Mouse (Mus musculus) erythroblast, embryonic 14.5 days (primary cell): ENCODE data around the gene Rnls. TPM values are rescaled to one million over a fixed set of nuclear protein-coding genes. Genes with fewer than 3 reads are reported as not detected.
A peak's percentile ranks its signal among the peaks of the same experiment; 100 is the strongest.

ENCODE experiments used
- H3K27me3 ChIP-seq: 2 replicates; pipeline ENCODE4 v1.6.1; 2012; ENCODE audit warnings: inconsistent platforms; ENCODE audit not compliant: control insufficient read depth
- H3K36me3 ChIP-seq: 2 replicates; pipeline ENCODE4 v1.6.1; 2012; ENCODE audit warnings: mild to moderate bottlenecking, inconsistent platforms; ENCODE audit not compliant: control insufficient read depth
- H3K4me1 ChIP-seq: 2 replicates; pipeline ENCODE4 v1.6.1; 2012; ENCODE audit warnings: inconsistent platforms; ENCODE audit not compliant: control insufficient read depth
- H3K4me3 ChIP-seq: replicated peaks from 2 replicates; pipeline ENCODE3; 2012; ENCODE audit warnings: moderate library complexity, mild to moderate bottlenecking, inconsistent platforms
- H3K9me3 ChIP-seq: 2 replicates; pipeline ENCODE4 v1.6.1; 2012; ENCODE audit warnings: low read length, inconsistent platforms, mixed read lengths; ENCODE audit not compliant: control insufficient read depth
- GATA1 ChIP-seq: IDR thresholded peaks from 2 replicates; pipeline ENCODE4 v1.6.1; 2012; ENCODE audit warnings: low read length, inconsistent platforms, mixed read lengths
- TAL1 ChIP-seq: IDR thresholded peaks from 3 replicates; pipeline ENCODE4 v1.6.1; 2012; ENCODE audit warnings: low read length, inconsistent platforms, mixed read lengths
- polyA plus RNA-seq: library from polyadenylated mRNA; stranded (reverse); fragments of >175 nt; gene quantifications from 2 replicates; pipeline ENCODE4 v1.2.3, GENCODE M21; 2012

Gene Rnls
- polyA plus RNA-seq, 1 experiment, result 0.03 TPM

DNA sequence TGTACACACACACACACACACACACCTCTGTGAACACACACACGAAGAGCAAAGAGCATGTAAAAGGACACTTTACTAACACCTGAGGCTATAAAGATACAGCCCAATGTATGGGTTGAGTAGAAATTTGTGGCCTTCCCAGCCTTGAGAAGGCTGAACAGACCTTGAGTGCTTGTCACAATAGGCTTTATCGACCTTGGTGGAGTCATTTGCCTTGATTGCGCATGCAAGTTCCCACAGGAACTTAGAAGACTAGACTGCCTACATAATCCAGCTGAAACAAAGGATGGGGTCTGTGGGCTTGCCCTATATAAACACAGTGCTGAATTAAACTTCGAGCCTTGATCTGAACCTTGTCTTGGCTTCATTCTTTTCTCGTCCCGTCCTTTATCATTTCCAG is 288.2 kb downstream of the Rnls start:
- no peak overlapping the region for H3K4me3 ChIP-seq
- TF ChIP-seq GATA1, result no peak
- no peak for TF ChIP-seq TAL1
- peaks cover 5% of the 10 kb centered on the region for H3K4me1 ChIP-seq

DNA sequence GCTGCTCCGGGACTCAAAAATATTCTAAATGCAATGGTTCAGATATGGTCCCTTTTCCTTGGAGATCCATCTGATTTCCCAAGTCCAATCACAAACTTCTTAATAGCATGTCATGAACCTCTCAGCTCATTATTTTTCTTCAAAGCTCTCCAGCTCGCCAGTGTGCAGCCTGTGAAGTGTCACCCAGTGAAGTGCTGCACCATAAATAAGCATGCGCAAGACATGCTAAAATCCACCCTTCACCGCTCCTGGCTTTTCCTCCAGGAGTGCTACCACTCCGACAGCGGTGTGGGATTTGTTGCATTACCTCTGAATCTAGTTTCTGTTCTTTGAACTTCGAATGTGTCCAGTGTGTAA is 289.3 kb downstream of the Rnls start:
- TF ChIP-seq TAL1, result no peak
- no peak for TF ChIP-seq GATA1
- no peaks in the 10 kb centered on the region for H3K9me3 ChIP-seq
- H3K4me1 ChIP-seq, result peaks cover 5% of the 10 kb centered on the region
- no peaks in the 10 kb centered on the region for H3K36me3 ChIP-seq
- no peaks in the 10 kb centered on the region for H3K27me3 ChIP-seq
- no peak overlapping the region for H3K4me3 ChIP-seq

More for the DNA sequence above, 288.2 kb downstream of the Rnls start:
- Histone ChIP-seq H3K9me3 (no peaks in the 10 kb centered on the region), H3K27me3 (no peaks in the 10 kb centered on the region), H3K36me3 (no peaks in the 10 kb centered on the region)

DNA sequence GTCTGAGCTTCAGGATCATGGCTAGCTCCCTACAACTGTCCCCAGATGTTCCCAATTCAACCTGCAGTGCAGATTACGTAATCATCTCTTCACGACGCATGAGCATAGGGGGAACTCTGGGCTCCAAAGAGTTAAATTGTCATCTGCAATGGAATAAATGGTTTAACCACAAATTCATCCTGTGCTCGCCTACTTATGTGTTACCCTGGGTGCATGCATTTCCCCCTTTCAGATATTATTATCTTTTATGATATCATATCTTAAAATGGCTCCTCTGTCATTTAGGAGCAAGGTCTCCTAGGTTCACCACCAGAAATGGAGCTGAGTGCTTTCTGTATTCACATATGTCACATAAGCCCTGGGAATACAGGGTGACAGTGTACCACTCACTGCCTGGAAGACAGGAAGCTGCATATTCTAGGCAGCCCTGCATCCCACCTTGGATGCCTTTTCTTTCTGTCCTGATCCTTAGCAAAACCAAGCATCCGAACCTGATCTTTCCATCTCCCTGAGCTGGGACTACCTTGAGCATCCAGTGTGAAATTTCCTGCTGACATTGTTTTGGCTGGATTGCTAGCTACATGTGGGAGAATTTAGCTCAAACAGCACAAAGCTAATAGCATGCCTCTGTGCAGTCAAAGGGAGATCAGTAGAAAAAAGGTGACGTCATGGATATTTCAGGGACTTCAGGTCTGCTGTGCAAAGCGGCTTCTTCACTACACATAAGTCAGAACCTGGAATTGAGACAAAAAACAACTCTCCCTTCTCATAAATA is 289.9 kb downstream of the Rnls start:
- TF ChIP-seq GATA1 (no peak), TAL1 (no peak)
- H3K4me1 ChIP-seq, result peaks cover 5% of the 10 kb centered on the region
- H3K4me3 ChIP-seq, result no peak overlapping the region

DNA sequence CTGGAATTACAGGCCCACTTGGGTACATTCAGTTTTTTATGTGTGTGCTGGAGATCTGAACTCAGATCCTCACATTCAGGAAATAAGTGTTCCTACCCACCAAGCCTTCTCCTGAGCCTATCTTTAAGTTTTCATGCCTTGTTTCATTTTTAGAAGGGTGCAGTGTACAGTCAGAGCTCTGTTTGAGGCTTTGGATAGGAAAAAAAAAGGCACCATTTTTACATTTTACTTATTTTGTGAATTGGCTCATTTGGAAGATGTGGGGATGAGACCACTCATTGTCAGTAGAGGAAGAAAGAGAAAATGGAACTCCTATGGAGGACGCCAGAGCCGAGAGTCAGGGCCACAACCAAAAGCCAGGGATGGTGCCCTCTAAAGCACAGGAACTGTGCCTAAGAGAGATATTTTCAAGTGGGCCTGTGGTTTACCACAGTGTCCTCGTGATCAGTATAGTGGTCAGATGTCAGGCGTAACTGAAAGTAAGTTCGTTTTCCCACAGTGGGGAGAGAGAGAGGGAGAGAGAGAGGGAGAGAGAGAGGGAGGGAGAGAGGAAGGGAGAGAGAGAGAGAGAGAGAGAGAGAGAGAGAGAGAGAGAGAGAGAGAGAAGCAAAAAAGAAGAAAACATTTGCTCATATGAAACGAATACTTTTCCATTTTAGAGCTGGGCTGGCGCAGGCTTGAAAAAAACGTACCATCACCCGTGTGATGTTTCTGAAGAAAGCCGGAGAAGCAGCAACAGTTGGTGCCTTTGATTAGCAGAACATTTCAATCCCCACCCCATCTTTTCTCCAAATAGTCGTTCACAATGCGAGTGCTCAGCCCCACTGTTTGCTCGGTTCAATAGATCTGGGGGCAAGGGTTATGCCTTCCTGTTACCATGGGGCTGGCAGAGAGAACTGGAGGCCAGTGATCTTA is 290.7 kb downstream of the Rnls start:
- Histone ChIP-seq H3K36me3 (no peaks in the 10 kb centered on the region), H3K4me1 (peaks cover 5% of the 10 kb centered on the region), H3K4me3 (peak overlapping the region; percentile 17), H3K27me3 (no peaks in the 10 kb centered on the region), H3K9me3 (no peaks in the 10 kb centered on the region)
- no peak for TF ChIP-seq GATA1

More for the DNA sequence above, 289.9 kb downstream of the Rnls start:
- Histone ChIP-seq H3K36me3 (no peaks in the 10 kb centered on the region), H3K9me3 (no peaks in the 10 kb centered on the region), H3K27me3 (no peaks in the 10 kb centered on the region)

DNA sequence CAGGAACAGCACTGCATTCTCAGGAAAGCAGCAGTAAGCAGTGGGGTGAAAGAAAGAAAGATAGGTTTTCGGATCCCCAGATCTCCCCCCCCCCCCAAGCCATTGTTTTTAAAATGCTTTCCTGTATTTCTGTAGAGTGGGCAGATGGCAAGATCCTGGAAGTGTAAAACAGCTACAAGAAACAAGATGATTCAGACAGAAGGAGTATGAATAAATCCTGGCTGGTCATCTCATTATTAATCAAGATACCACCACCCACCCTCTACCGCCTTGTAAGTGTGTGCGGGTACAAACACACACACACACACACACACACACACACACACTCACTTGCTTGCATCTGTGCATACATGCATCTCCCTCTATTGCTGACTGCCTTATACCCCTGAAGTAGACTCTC is 291.5 kb downstream of the Rnls start:
- no peaks in the 10 kb centered on the region for H3K27me3 ChIP-seq
- no peaks in the 10 kb centered on the region for H3K9me3 ChIP-seq
- no peak overlapping the region for H3K4me3 ChIP-seq
- peaks cover 5% of the 10 kb centered on the region for H3K4me1 ChIP-seq
- no peaks in the 10 kb centered on the region for H3K36me3 ChIP-seq
- TF ChIP-seq TAL1 (no peak), GATA1 (no peak)

DNA sequence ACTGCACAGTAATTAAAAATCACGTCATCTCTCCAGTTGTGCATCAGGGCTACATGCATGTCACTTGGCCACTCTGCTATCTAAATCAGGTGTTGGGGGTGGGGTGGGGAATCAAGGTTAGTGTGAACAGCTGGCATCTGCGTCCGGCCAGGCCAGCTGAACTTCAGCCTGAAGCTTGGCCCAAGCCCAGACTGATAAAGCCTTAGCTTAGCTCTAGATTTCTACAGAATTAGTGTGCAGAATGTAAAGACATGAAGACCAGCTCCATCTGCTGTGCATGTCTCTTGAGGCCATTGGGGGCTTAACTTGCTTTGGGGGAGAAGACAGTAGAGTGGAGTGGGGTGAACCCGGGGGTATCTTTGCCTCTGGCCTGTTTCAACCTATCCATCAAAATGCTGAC is 292.1 kb downstream of the Rnls start:
- H3K4me1 ChIP-seq, result peaks cover 5% of the 10 kb centered on the region
- TF ChIP-seq TAL1 (no peak), GATA1 (no peak)

DNA sequence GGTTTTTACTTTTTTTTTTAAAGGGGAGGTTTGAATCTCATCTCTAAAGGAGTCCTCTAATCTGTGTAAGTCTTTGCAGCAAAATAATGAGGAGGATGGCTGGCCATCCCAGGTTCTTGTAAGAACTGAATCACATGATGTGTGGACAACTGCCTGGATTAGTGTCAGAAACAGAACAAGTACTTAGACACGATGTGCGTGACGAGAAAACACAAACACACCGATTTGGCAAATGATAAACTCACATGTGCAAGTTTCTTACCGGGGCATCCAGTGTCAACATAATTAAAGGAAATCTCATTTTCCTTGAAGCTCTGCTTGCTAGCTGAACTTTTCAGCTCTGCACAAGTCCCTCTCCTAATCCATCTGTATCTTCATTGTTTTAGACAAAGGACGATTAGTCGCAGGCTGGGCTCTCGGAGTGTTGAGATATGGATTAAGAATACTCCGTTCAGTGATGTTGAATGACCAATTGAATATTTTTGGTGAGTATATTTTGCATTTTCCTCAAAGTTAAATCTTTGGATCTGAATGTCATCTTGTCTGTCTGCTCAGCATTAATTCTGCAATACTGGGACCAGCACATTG is 292.8 kb downstream of the Rnls start:
- Histone ChIP-seq H3K27me3 (no peaks in the 10 kb centered on the region), H3K4me1 (peaks cover 5% of the 10 kb centered on the region)
- TF ChIP-seq TAL1 (no peak), GATA1 (no peak)

More for the DNA sequence above, 292.1 kb downstream of the Rnls start:
- Histone ChIP-seq H3K27me3 (no peaks in the 10 kb centered on the region), H3K4me3 (no peak overlapping the region), H3K9me3 (no peaks in the 10 kb centered on the region), H3K36me3 (no peaks in the 10 kb centered on the region)

DNA sequence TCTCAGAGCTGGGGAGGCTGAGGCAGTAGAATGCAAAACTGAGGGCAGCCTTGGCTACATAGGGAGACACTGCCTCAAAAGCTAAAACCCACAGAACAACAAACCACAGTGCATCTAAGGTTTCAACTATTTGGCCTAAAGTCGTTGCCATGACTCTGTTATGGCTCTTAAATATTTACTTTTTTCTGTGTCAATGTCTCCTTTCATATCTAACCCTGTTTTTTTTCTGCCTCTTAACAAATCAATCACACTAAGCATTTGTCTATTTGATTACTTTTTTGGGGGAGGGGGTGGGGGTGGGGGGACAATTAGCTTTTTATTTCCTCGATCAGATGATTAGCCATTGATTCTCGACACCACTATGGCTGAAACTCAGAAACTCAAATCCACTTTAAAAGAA is 294.4 kb downstream of the Rnls start:
- H3K9me3 ChIP-seq, result no peaks in the 10 kb centered on the region
- no peak overlapping the region for H3K4me3 ChIP-seq
- no peaks in the 10 kb centered on the region for H3K36me3 ChIP-seq
- no peak for TF ChIP-seq TAL1
- no peak for TF ChIP-seq GATA1
- H3K27me3 ChIP-seq, result no peaks in the 10 kb centered on the region
- H3K4me1 ChIP-seq, result peaks cover 5% of the 10 kb centered on the region

More for the DNA sequence above, 292.8 kb downstream of the Rnls start:
- no peaks in the 10 kb centered on the region for H3K9me3 ChIP-seq
- H3K36me3 ChIP-seq, result no peaks in the 10 kb centered on the region
- H3K4me3 ChIP-seq, result no peak overlapping the region

DNA sequence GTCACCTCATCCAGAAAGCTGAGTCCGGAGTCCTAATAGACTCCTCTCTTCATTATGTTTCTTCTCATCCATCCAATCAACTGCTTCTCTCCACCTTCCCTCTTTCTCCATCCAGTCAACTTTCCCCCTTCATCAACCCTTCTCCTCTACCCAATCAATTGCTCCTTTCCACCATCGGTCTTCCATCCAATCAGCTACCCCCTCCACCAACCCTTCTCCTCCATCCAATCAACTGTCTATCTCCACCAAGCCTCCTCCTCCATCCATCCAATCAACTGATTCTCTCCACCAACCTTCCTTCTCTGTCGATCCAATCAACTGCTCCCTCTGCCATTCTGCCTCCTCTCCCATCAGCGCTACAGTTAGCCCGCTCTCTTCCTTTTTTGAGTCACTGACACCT is 295.5 kb downstream of the Rnls start:
- no peaks in the 10 kb centered on the region for H3K36me3 ChIP-seq
- no peaks in the 10 kb centered on the region for H3K9me3 ChIP-seq
- no peak for TF ChIP-seq TAL1
- no peak for TF ChIP-seq GATA1
- H3K4me3 ChIP-seq, result no peak overlapping the region
- H3K27me3 ChIP-seq, result no peaks in the 10 kb centered on the region
- peaks cover 2% of the 10 kb centered on the region for H3K4me1 ChIP-seq
